Mouse (Mus musculus) liver, adult 2 months (tissue): Measurements from ENCODE around the gene Prrt3. TPM values are rescaled to one million over a fixed set of nuclear protein-coding genes. Genes with fewer than 3 reads are reported as not detected.

Experiments
- DNase-seq: peaks from one replicate; pipeline ENCODE4 v3.0.0-alpha.2; 2011; ENCODE audit warnings: low read depth, low spot score; ENCODE audit errors: extremely low read depth
- H3K27ac ChIP-seq: fragments of 200-500 bp; replicated peaks from 2 replicates; pipeline ENCODE4 v1.5.1; 2012; ENCODE audit warnings: low read depth, mild to moderate bottlenecking, control low read depth, inconsistent platforms, low read length; ENCODE audit not compliant: insufficient read depth
- H3K27me3 ChIP-seq: fragments of 200-500 bp; 2 replicates; pipeline ENCODE4 v1.6.1; 2012; ENCODE audit warnings: mild to moderate bottlenecking, moderate library complexity, low read length, inconsistent platforms; ENCODE audit not compliant: control insufficient read depth, insufficient read depth
- H3K36me3 ChIP-seq: fragments of 200-500 bp; 2 replicates; pipeline ENCODE4 v1.6.1; 2012; ENCODE audit warnings: low read length, inconsistent platforms; ENCODE audit not compliant: control insufficient read depth, insufficient read depth
- H3K4me1 ChIP-seq: fragments of 200-500 bp; 2 replicates; pipeline ENCODE4 v1.6.1; 2011; ENCODE audit warnings: low read length; ENCODE audit not compliant: control insufficient read depth, insufficient read depth
- H3K4me3 ChIP-seq: fragments of 200-500 bp; 2 replicates; pipeline ENCODE4 v1.5.1; 2011; ENCODE audit warnings: low read depth, mild to moderate bottlenecking, control low read depth, low read length, moderate library complexity; ENCODE audit not compliant: insufficient read depth
- H3K79me2 ChIP-seq: fragments of 200-500 bp; 2 replicates; pipeline ENCODE4 v1.6.1; 2012; ENCODE audit warnings: inconsistent platforms, mild to moderate bottlenecking, low read length, moderate library complexity; ENCODE audit not compliant: control insufficient read depth, insufficient read depth
- H3K9ac ChIP-seq: fragments of 200-500 bp; 2 replicates; pipeline ENCODE4 v1.6.1; 2012; ENCODE audit warnings: low read depth, mild to moderate bottlenecking, control low read depth, inconsistent platforms, low read length
- CTCF ChIP-seq: fragments of 200-500 bp; IDR thresholded peaks from 2 replicates; pipeline ENCODE4 v1.5.1; 2011; ENCODE audit warnings: low read depth, low read length, control low read depth
- POLR2A ChIP-seq: fragments of 200-500 bp; IDR thresholded peaks from 2 replicates; pipeline ENCODE4 v1.6.1; 2011; ENCODE audit warnings: low read length, control low read depth; ENCODE audit not compliant: insufficient read depth; ENCODE audit errors: extremely low read depth
- WGBS: fragments of 180-500 bp; shearing (Covaris S2); methylation state at CpG from one replicate; pipeline ENCODE4 v1.1.7; 2018; 5-methylcytosine and 5-hydroxymethylcytosine counted together
- polyA plus RNA-seq: library from polyadenylated mRNA; depleted of rRNA; stranded (reverse); fragments of >200 nt; gene quantifications from 2 replicates; pipeline ENCODE4 v1.2.3, GENCODE M21; 2012
- total RNA-seq: library from RNA; depleted of rRNA; stranded (reverse); fragments of >200 nt; gene quantifications from 2 replicates; pipeline ENCODE4 v1.2.3, GENCODE M21; 2014

Gene Prrt3
- total and polyA plus RNA-seq, 2 experiments, result under 0.01 TPM; not detected in 1

DNA sequence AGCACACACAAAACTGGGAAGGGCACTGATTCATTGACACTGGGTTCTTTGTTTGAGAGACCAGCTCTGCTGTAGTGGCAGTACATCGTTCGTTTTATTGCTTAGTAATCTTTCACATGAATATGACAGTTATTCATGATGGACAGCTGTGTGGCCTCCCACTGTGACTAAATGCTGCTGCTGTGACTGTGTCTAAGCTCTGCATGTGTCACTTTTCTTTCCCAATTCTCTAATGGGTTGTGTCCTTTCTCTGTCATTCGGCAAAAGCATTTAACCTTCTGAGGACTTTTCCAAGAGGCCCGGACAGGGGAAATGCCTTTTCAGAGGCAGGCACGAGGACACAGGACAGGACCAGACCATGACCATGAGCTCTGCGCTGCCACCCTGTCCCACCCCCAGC lies 12.2 kb upstream of the Prrt3 start:
- Histone ChIP-seq H3K36me3 (peaks cover 39% of the 10 kb centered on the region), H3K27ac (no peak overlapping the region), H3K79me2 (no peaks in the 10 kb centered on the region), H3K27me3 (no peaks in the 10 kb centered on the region), H3K4me3 (no peak overlapping the region), H3K9ac (no peak overlapping the region), H3K4me1 (no peaks in the 10 kb centered on the region)
- WGBS, result 90% methylated on average over 6 of the region's 6 CpGs
- DNase-seq, result no peak
- TF ChIP-seq POLR2A (no peak), CTCF (no peak)

DNA sequence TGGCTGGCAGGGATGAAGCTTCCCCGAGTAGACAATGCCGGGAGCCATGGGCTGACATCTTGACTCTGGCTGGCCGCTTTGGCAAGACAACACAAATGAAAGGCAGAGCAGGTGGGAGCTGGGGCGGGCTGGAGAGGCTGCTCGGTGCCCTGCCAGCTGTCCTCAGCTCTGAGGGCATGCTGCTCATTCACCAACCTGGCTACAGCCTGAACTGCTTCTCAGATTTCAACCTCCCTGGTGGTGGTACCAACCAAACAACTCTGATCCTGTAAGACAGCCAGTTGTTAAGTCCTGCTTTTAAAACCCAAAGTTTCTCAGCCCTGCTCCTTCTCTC lies 7.2 kb upstream of the Prrt3 start:
- Histone ChIP-seq H3K27ac (no peak overlapping the region), H3K27me3 (no peaks in the 10 kb centered on the region), H3K4me3 (no peak overlapping the region), H3K9ac (no peak overlapping the region), H3K36me3 (peaks cover 3% of the 10 kb centered on the region; the same call in 1 of the 2 replicates), H3K79me2 (no peaks in the 10 kb centered on the region), H3K4me1 (no peaks in the 10 kb centered on the region)
- DNase-seq, result no peak
- WGBS, result 71% methylated on average over 5 of the region's 5 CpGs
- TF ChIP-seq POLR2A, result no peak
- TF ChIP-seq CTCF, result no peak

DNA sequence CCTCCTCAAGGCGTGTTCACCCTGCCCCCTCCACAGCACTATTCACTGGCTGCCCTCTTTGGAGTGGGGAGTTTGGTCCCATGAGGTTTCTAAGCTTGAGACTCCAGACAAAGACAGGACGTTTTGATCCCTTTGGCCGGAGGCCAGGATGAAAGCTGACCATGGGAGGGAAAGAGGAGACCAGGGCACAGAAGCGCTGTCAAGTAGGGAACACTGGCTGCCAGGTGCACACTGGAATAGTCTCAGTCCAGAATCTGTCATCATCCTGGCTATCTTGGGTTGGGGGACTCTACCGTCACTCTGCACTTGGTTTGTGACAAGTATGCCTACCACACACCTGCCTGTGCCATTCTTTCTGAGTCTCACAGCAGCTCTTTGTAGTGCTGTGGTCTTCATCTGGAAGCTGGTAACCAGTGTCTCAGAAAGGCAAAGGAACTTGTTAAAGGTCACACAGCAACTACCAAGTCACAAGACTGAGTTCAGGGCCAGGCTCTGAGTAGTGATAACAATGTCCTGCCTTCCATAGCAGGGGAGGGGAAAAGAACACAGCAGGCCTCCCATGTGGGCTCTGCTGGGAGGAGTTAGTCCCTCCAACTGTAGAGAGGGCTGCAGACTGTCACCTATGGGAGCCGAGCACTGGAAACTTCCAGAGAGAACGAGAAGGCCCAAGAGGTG lies 6.7 kb upstream of the Prrt3 start:
- no peak overlapping the region for H3K9ac ChIP-seq
- no peak for TF ChIP-seq POLR2A
- no peak for TF ChIP-seq CTCF
- no peaks in the 10 kb centered on the region for H3K36me3 ChIP-seq
- H3K4me3 ChIP-seq, result no peak overlapping the region
- H3K79me2 ChIP-seq, result no peaks in the 10 kb centered on the region
- H3K27ac ChIP-seq, result no peak overlapping the region
- DNase-seq, result no peak
- 76% methylated on average over 7 of the region's 7 CpGs for WGBS
- H3K27me3 ChIP-seq, result no peaks in the 10 kb centered on the region
- H3K4me1 ChIP-seq, result no peaks in the 10 kb centered on the region

DNA sequence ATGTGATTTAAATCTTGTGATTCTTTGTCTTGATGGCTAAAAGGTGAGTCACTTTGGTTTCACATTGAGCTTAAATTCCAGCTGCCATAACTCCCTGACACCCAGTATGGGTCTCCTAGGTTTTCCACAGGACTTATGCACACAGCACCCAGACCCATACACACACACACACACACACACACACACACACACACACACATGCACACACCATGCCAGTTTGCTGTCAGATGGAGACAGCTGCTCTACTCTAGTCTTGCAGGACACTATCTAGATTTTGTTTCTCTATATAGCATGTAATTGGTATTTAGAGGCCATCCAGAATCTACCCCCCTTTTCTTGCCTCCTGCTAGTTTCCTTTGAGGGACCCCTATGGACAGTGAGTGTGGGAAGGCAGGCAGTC lies 5.4 kb upstream of the Prrt3 start:
- Histone ChIP-seq H3K9ac (no peak overlapping the region), H3K4me1 (no peaks in the 10 kb centered on the region), H3K4me3 (no peak overlapping the region), H3K27ac (no peak overlapping the region), H3K79me2 (no peaks in the 10 kb centered on the region), H3K36me3 (no peaks in the 10 kb centered on the region), H3K27me3 (no peaks in the 10 kb centered on the region)
- no peak for DNase-seq
- TF ChIP-seq POLR2A, result no peak

DNA sequence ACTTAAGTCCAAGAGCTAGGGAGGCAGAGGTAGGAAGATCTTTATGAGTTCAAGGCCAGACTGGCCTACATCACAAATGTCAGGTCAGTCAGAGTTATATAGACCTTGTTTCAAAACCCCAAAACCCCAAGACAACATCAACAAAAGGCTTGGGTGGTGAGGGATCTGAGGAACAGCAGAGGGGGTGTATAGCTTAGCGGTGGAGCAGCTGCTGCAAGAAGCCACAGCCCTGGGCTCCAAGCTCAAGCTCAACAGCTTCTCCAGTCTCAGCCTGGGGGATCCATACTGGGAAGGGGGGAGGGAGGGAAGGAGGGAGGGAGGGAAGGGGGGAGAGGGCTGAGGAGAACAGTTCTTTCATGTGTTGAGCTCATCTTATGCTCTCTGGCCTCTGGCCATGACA lies 4.0 kb upstream of the Prrt3 start:
- H3K9ac ChIP-seq, result no peak overlapping the region
- no peaks in the 10 kb centered on the region for H3K79me2 ChIP-seq
- no peaks in the 10 kb centered on the region for H3K4me1 ChIP-seq
- no peaks in the 10 kb centered on the region for H3K36me3 ChIP-seq
- TF ChIP-seq CTCF, result no peak
- TF ChIP-seq POLR2A, result no peak
- H3K4me3 ChIP-seq, result no peak overlapping the region
- H3K27me3 ChIP-seq, result peaks cover 7% of the 10 kb centered on the region; the same call in 1 of the 2 replicates
- DNase-seq, result no peak
- no peak overlapping the region for H3K27ac ChIP-seq
- WGBS, result 89% methylated on average over 1 of the region's 1 CpGs

DNA sequence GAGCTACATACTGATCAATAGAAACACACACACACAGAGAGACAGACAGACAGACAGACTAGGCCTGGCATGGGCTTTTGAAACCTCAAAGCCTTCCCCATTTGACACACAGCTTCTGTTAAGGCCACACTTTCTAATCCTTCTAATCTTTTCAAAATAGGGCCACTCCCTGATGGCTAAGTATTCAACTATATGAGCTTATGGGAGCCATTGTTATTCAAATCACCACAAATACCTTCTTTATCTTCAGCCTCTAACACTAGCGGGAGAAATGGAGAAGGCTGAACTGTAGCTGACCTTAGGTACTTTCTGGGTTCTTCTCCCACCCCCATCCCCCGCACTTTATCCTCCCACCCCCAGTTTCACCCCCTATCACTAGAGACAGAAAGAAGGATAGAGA lies 1.1 kb upstream of the Prrt3 start:
- H3K27ac ChIP-seq, result no peak overlapping the region
- no peak overlapping the region for H3K4me3 ChIP-seq
- peaks cover 7% of the 10 kb centered on the region; the same call in 1 of the 2 replicates for H3K27me3 ChIP-seq
- no peaks in the 10 kb centered on the region for H3K4me1 ChIP-seq
- no peaks in the 10 kb centered on the region for H3K79me2 ChIP-seq
- no peaks in the 10 kb centered on the region for H3K36me3 ChIP-seq
- TF ChIP-seq POLR2A (no peak), CTCF (no peak)
- WGBS, result 88% methylated on average over 2 of the region's 2 CpGs
- H3K9ac ChIP-seq, result no peak overlapping the region
- no peak for DNase-seq
